Mouse (Mus musculus): ENCODE measurements at regions not wholly inside any gene's neighbourhood (a gene's known extent, or its start where the extent isn't known, plus 50 kb on each side); places are given as distances from the start of the nearest gene placed in this dataset.

GRCm38 (mm10) chr2:45239501-45240292, 122.5 kb upstream of the Zeb2 start:
- no peak for DNase-seq

- DNase-seq: no peak
These were observed 121.8 kb upstream of the Zeb2 start for GRCm38 (mm10) chr2:45239001-45239400.

GRCm38 (mm10) chr2:45236168-45236700, 119.0 kb upstream of the Zeb2 start:
- no peak for DNase-seq

- DNase-seq: no peak
These were observed 117.0 kb upstream of the Zeb2 start for GRCm38 (mm10) chr2:45234148-45234547.

- no peak for DNase-seq
These were observed 113.4 kb upstream of the Zeb2 start for GRCm38 (mm10) chr2:45230351-45231209.

GRCm38 (mm10) chr2:45229501-45229900, 112.3 kb upstream of the Zeb2 start:
- DNase-seq: no peak

GRCm38 (mm10) chr2:45227276-45227944, 110.2 kb upstream of the Zeb2 start:
- DNase-seq: no peak

GRCm38 (mm10) chr2:45226045-45226370, 108.8 kb upstream of the Zeb2 start:
- no peak for DNase-seq

- no peak for DNase-seq
These were observed 108.3 kb upstream of the Zeb2 start for GRCm38 (mm10) chr2:45225364-45226044.

GRCm38 (mm10) chr2:45222213-45222612, 105.0 kb upstream of the Zeb2 start:
- no peak for DNase-seq

- no peak for DNase-seq
These were observed 102.7 kb upstream of the Zeb2 start for GRCm38 (mm10) chr2:45219851-45220250.

GRCm38 (mm10) chr2:45212833-45213232, 95.6 kb upstream of the Zeb2 start:
- no peak for DNase-seq

- DNase-seq: no peak
These were observed 91.3 kb upstream of the Zeb2 start for GRCm38 (mm10) chr2:45208526-45208925.

GRCm38 (mm10) chr2:45205756-45206155, 88.6 kb upstream of the Zeb2 start:
- DNase-seq: no peak

- DNase-seq: no peak
These were observed 88.0 kb upstream of the Zeb2 start for GRCm38 (mm10) chr2:45205211-45205610.

GRCm38 (mm10) chr2:45197955-45198631, 80.9 kb upstream of the Zeb2 start:
- no peak for DNase-seq

GRCm38 (mm10) chr2:45197342-45197741, 80.1 kb upstream of the Zeb2 start:
- no peak for DNase-seq

GRCm38 (mm10) chr2:45196511-45196910, 79.3 kb upstream of the Zeb2 start:
- no peak for DNase-seq

- no peak for DNase-seq
These were observed 77.1 kb upstream of the Zeb2 start for GRCm38 (mm10) chr2:45194335-45194734.

- DNase-seq: no peak
These were observed 68.4 kb upstream of the Zeb2 start for GRCm38 (mm10) chr2:45185621-45185999.

Measured in adrenal gland, adult 2 months (tissue).